Mouse (Mus musculus): ENCODE measurements at regions not wholly inside any gene's neighbourhood (a gene's known extent, or its start where the extent isn't known, plus 50 kb on each side); places are given as distances from the start of the nearest gene placed in this dataset.
A peak's percentile ranks its signal among the peaks of the same experiment; 100 is the strongest.
"Not testable (repeated sequence)": the region's sequence is repeated elsewhere in the genome, so short reads cannot be mapped to it uniquely, and the experiment has no call there.

- DNase-seq (ENCODE audit: low spot score in 2 of 2) = not testable (repeated sequence)
Observed at GRCm38 (mm10) chr6:47679946-47680345, 84.8 kb upstream of the Ezh2 start.

- DNase-seq (ENCODE audit: low spot score in 2 of 2) = peak in 1 of 2 experiments; percentile 44
Observed at GRCm38 (mm10) chr6:47672741-47673140, 77.6 kb upstream of the Ezh2 start.

- peak; percentile 80 to 89 for DNase-seq (ENCODE audit: low spot score in 2 of 2)
Observed at GRCm38 (mm10) chr6:47652880-47653279, 57.7 kb upstream of the Ezh2 start.

GRCm38 (mm10) chr6:47651385-47651718, 56.2 kb upstream of the Ezh2 start:
- DNase-seq (ENCODE audit: low spot score in 2 of 2) = not testable (repeated sequence)

- peak; percentile 94 to 100 for DNase-seq (ENCODE audit: low spot score in 2 of 2)
Observed at GRCm38 (mm10) chr6:47650463-47651384, 55.6 kb upstream of the Ezh2 start.

GRCm38 (mm10) chr6:47649961-47650360, 54.8 kb upstream of the Ezh2 start:
- DNase-seq (ENCODE audit: low spot score in 2 of 2) = peak in 1 of 2 experiments; percentile 14

GRCm38 (mm10) chr6:47649451-47649931, 54.4 kb upstream of the Ezh2 start:
- DNase-seq (ENCODE audit: low spot score in 2 of 2) = peak in 1 of 2 experiments; percentile 26

GRCm38 (mm10) chr6:47648899-47649298, 53.8 kb upstream of the Ezh2 start:
- DNase-seq (ENCODE audit: low spot score in 2 of 2) = no peak

GRCm38 (mm10) chr6:47648316-47648715, 53.2 kb upstream of the Ezh2 start:
- DNase-seq (ENCODE audit: low spot score in 2 of 2) = peak in 1 of 2 experiments; percentile 2

GRCm38 (mm10) chr6:47647876-47648275, 52.7 kb upstream of the Ezh2 start:
- peak in 1 of 2 experiments; percentile 1 for DNase-seq (ENCODE audit: low spot score in 2 of 2)

- peak in 1 of 2 experiments; percentile 2 for DNase-seq (ENCODE audit: low spot score in 2 of 2)
Observed at GRCm38 (mm10) chr6:47646731-47647567, 51.8 kb upstream of the Ezh2 start.

GRCm38 (mm10) chr6:47646022-47646421, 50.9 kb upstream of the Ezh2 start:
- DNase-seq (ENCODE audit: low spot score in 2 of 2) = no peak

All from left cerebral cortex, adult 9 months (tissue).